In genomic region chr7:141227796-141228195, GRCm38 (mm10) we compare ENCODE assay signal across 8 mouse cellular contexts. TPM values are rescaled to one million over a fixed set of nuclear protein-coding genes. Genes with fewer than 3 reads are reported as not detected.
DNase-seq lines count a peak whose midpoint lies in the region; ATAC-seq and TF ChIP-seq lines count a peak whose summit lies in the region.

No protein-coding gene starts in this region.

- H3K4me1 ChIP-seq in testis, adult 2 months (ENCODE audit: control insufficient read depth, insufficient read depth, low read length) = peaks cover 5% of the 10 kb centered on the region
- H3K4me1 ChIP-seq in liver, embryonic 13.5 days (replicated peaks) = peaks cover 38% of the 10 kb centered on the region

- ATAC-seq in liver, embryonic 13.5 days (ENCODE audit: low read depth) = no peak; the same call in 1 of the 2 replicates

- WGBS in liver, embryonic 13.5 days (ENCODE audit: insufficient replicate concordance) = 77% methylated on average over 4 of the region's 4 CpGs

- no peaks in the 10 kb centered on the region; the same call in 1 of the 2 replicates for H3K9me3 ChIP-seq in liver, embryonic 13.5 days (replicated peaks)

- TF ChIP-seq POLR2A in testis, adult 2 months (IDR thresholded peaks at IDR 0.05; ENCODE audit: control insufficient read depth, low read depth, low read length) = no peak

- peak overlapping the region; percentile 31 for H3K4me2 ChIP-seq in liver, embryonic 13.5 days

- no peaks in the 10 kb centered on the region for H3K27me3 ChIP-seq in testis, adult 2 months (ENCODE audit: control insufficient read depth, insufficient read depth, low read length)
- H3K27me3 ChIP-seq in liver, embryonic 13.5 days = no peaks in the 10 kb centered on the region

- peaks cover 2% of the 10 kb centered on the region; the same call in 1 of the 2 replicates for H3K36me3 ChIP-seq in testis, adult 2 months (ENCODE audit: control insufficient read depth, insufficient read depth, low read length)
- H3K36me3 ChIP-seq in liver, embryonic 13.5 days = peaks cover 26% of the 10 kb centered on the region

- TF ChIP-seq CTCF in testis, adult 2 months (IDR thresholded peaks at IDR 0.05; ENCODE audit: control insufficient read depth, insufficient read depth, insufficient replicate concordance, low read depth, low read length) = no peak

- peak overlapping the region; percentile 97 for H3K4me3 ChIP-seq in testis, adult 2 months (ENCODE audit: control insufficient read depth, low read depth, low read length)
- H3K4me3 ChIP-seq in liver, embryonic 13.5 days (replicated peaks) = 0 out of 2 replicates have a peak overlapping the region, but pooled peaks have one; percentile 97

- peak overlapping the region; percentile 54; the same call in 1 of the 2 replicates for H3K9ac ChIP-seq in liver, embryonic 13.5 days

- DNase-seq in cerebellum, adult 9-10 months = peak; percentile 40
- DNase-seq in cerebellum, postnatal 14 days = no peak
- no peak for DNase-seq in testis, postnatal 14 days (ENCODE audit: low spot score)
- DNase-seq in liver, embryonic 13.5 days = no peak
- DNase-seq in retina, postnatal 1 day = no peak
- DNase-seq in cerebellum, adult 11-12 months = no peak
- no peak for DNase-seq in natural killer cell, adult 2 months (ENCODE audit: low spot score in 2 of 2)

- peak overlapping the region; percentile 99 for H3K27ac ChIP-seq in testis, adult 2 months (ENCODE audit: control insufficient read depth, insufficient read depth, low read depth, low read length)
- peak overlapping the region; percentile 67 for H3K27ac ChIP-seq in liver, embryonic 13.5 days

RNA-seq across cellular contexts. Expression of gene Phrf1, which starts 0.8 kb away (rescaled TPM):
- polyA plus RNA-seq in testis, adult 2 months (2012; rRNA removed) = 17.6 and 19.0 TPM in 2 replicates
- polyA plus RNA-seq in liver, embryonic 13.5 days (2015; fragmentation: Nextera tagmentation; extraction: Ambion mirVana) = 32.6 and 34.9 TPM in 2 replicates

RNA-seq across cellular contexts. Expression of gene Rassf7, which starts 12.1 kb away (rescaled TPM):
- polyA plus RNA-seq in testis, adult 2 months (2012; rRNA removed) = 33.5 and 41.7 TPM in 2 replicates
- polyA plus RNA-seq in liver, embryonic 13.5 days (2015; fragmentation: Nextera tagmentation; extraction: Ambion mirVana) = 23.9 and 26.7 TPM in 2 replicates

RNA-seq across cellular contexts. Expression of gene Lmntd2, which starts 13.9 kb away (rescaled TPM):
- polyA plus RNA-seq in testis, adult 2 months (2012; rRNA removed) = 216 and 222 TPM in 2 replicates
- 0.59 and 0.71 TPM in 2 replicates for polyA plus RNA-seq in liver, embryonic 13.5 days (2015; fragmentation: Nextera tagmentation; extraction: Ambion mirVana)

RNA-seq across cellular contexts. Expression of gene Lrrc56, which starts 33.8 kb away (rescaled TPM):
- polyA plus RNA-seq in testis, adult 2 months (2012; rRNA removed) = 131 and 140 TPM in 2 replicates
- 12.2 and 15.5 TPM in 2 replicates for polyA plus RNA-seq in liver, embryonic 13.5 days (2015; fragmentation: Nextera tagmentation; extraction: Ambion mirVana)

RNA-seq across cellular contexts. Expression of gene Hras, which starts 34.0 kb away (rescaled TPM):
- 41.6 and 46.6 TPM in 2 replicates for polyA plus RNA-seq in testis, adult 2 months (2012; rRNA removed)
- 91.5 and 104 TPM in 2 replicates for polyA plus RNA-seq in liver, embryonic 13.5 days (2015; fragmentation: Nextera tagmentation; extraction: Ambion mirVana)

Comparison
In these comparisons a context has a peak if more than half of its experiments do, and no peak if none do; other contexts are left out.
1. RNA of gene Lmntd2, which starts 13.9 kb away (polyA plus RNA-seq): 216 to 222 TPM in testis, adult 2 months; 0.59 to 0.71 TPM in liver, embryonic 13.5 days; every median in the first group is over 100 times any median in the second.